Comparison of ENCODE assay signal across 7 mouse cellular contexts in the genomic region with DNA sequence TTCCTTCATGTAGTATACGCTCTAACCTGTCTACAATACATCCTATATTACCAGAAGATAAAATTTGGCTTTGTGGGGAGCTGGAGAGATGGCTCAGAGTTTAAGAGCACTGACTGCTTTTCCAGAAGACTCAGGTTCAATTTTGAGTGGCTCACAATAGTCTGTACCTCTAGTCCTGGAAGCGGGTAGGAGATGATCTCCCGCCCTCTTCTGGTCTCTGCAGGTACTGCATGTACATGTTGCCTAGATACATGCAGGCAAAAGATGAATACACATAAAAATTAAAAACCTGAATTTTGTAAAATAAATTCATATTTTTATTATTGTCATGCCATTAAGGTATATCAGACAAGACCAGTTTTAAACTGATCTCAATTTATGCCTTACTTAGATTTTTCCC. TPM values are rescaled to one million over a fixed set of nuclear protein-coding genes. Genes with fewer than 3 reads are reported as not detected.
DNase-seq lines count a peak whose midpoint lies in the region.

No protein-coding gene starts in this region.

- peak; percentile 72 to 77 for DNase-seq in B cell, adult 2 months
- DNase-seq in ES-CJ7 (ENCODE audit: low read depth, low spot score), result peak; percentile 36
- DNase-seq in cerebellum, adult 18-20 months, result peak; percentile 76 to 85
- DNase-seq in frontal cortex, postnatal 25 days (ENCODE audit: low spot score in 2 of 2), result peak; percentile 67 to 69
- peak; percentile 58 to 79 for DNase-seq in layer of hippocampus, adult 8-10 months (ENCODE audit: low spot score in 2 of 2)
- peak; percentile 82 for DNase-seq in lung, postnatal 36 days
- peak; percentile 31 for DNase-seq in spleen, adult 12 weeks (ENCODE audit: low spot score)

RNA-seq across cellular contexts. Expression of gene Hdac8, which starts 28.4 kb away (rescaled TPM):
- total RNA-seq in layer of hippocampus, adult 8-10 months (2022), result 10 to 100 TPM; 17.7 to 24.6 (median 19.8) TPM

Comparison
In these comparisons a context has a peak if more than half of its experiments do, and no peak if none do; other contexts are left out.
1. Peak in every context shown above with its lines: DNase-seq.
2. DNase-seq: peak in every context shown above with its lines; median percentile 82 in lung, postnatal 36 days; 80 in cerebellum, adult 18-20 months; 74 in B cell, adult 2 months; 68 in layer of hippocampus, adult 8-10 months; 68 in frontal cortex, postnatal 25 days; 36 in ES-CJ7; 31 in spleen, adult 12 weeks.